Mouse (Mus musculus) kidney, embryonic 16.5 days (tissue): ENCODE measurements around the gene Rnase2b. TPM values are rescaled to one million over a fixed set of nuclear protein-coding genes. Genes with fewer than 3 reads are reported as not detected.

Source experiments
- ATAC-seq: fragments of 200-750 bp; cut with Nextera tagmentation; 2 replicates; pipeline ENCODE4 v1.8.0; 2017; ENCODE audit warnings: moderate TSS enrichment; ENCODE audit not compliant: low FRiP score, low TSS enrichment
- H3K27ac ChIP-seq: fragments of 300-500 bp; sonication (generic); 2 replicates; pipeline ENCODE4 v1.5.1; 2014; ENCODE audit warnings: low read length
- H3K27me3 ChIP-seq: fragments of 300-500 bp; sonication (generic); 2 replicates; pipeline ENCODE4 v1.6.1; 2014; ENCODE audit warnings: low read length, control low read depth, mixed read lengths; ENCODE audit not compliant: insufficient read depth
- H3K36me3 ChIP-seq: fragments of 300-500 bp; sonication (generic); 2 replicates; pipeline ENCODE4 v1.6.1; 2014; ENCODE audit warnings: low read length, control low read depth, mixed read lengths; ENCODE audit not compliant: insufficient read depth
- H3K4me1 ChIP-seq: fragments of 300-500 bp; sonication (generic); 2 replicates; pipeline ENCODE4 v1.6.1; 2014; ENCODE audit warnings: low read length, control low read depth, mixed read lengths; ENCODE audit not compliant: insufficient read depth
- H3K4me2 ChIP-seq: fragments of 300-500 bp; sonication (generic); replicated peaks from 2 replicates; pipeline ENCODE4 v1.6.1; 2014; ENCODE audit warnings: low read depth, low read length
- H3K4me3 ChIP-seq: fragments of 300-500 bp; sonication (generic); 2 replicates; pipeline ENCODE4 v1.5.1; 2014; ENCODE audit warnings: mild to moderate bottlenecking, low read length
- H3K9ac ChIP-seq: fragments of 300-500 bp; sonication (generic); replicated peaks from 2 replicates; pipeline ENCODE4 v1.6.1; 2014; ENCODE audit warnings: low read length
- H3K9me3 ChIP-seq: fragments of 300-500 bp; sonication (generic); 2 replicates; pipeline ENCODE4 v1.6.1; 2016; ENCODE audit warnings: low read length, control low read depth
- WGBS: fragments of 180-500 bp; shearing (Covaris S2); extraction: QIAGEN DNeasy Blood & Tissue Kit; methylation state at CpG from one replicate; pipeline ENCODE4 v1.1.7; 2014; 5-methylcytosine and 5-hydroxymethylcytosine counted together
- polyA plus RNA-seq: library from polyadenylated mRNA; unstranded; fragments of >200 nt; fragmentation: Nextera tagmentation; extraction: Ambion mirVana; gene quantifications from 2 replicates; pipeline ENCODE4 v1.2.1, GENCODE M21; 2015

The Rnase2b gene
- polyA plus RNA-seq, 1 experiment from 2014 or later = not detected

- WGBS = 93% methylated on average over 4 of the region's 4 CpGs
- no peak for ATAC-seq
Measured at GRCm38 (mm10) chr14:51132372-51132771, 29.7 kb upstream of the Rnase2b start.

GRCm38 (mm10) chr14:51140342-51140741 lies 21.7 kb upstream of the Rnase2b start:
- H3K4me1 ChIP-seq = no peaks in the 10 kb centered on the region
- H3K9ac ChIP-seq = no peak overlapping the region
- H3K9me3 ChIP-seq = no peaks in the 10 kb centered on the region
- H3K27ac ChIP-seq = no peak overlapping the region
- no peak overlapping the region for H3K4me2 ChIP-seq
- H3K4me3 ChIP-seq = no peak overlapping the region
- WGBS = 76% methylated on average over 2 of the region's 2 CpGs
- no peaks in the 10 kb centered on the region for H3K27me3 ChIP-seq
- H3K36me3 ChIP-seq = no peaks in the 10 kb centered on the region
- ATAC-seq = no peak

More at GRCm38 (mm10) chr14:51132372-51132771, 29.7 kb upstream of the Rnase2b start:
- no peak overlapping the region for H3K9ac ChIP-seq
- no peaks in the 10 kb centered on the region for H3K9me3 ChIP-seq
- H3K4me2 ChIP-seq = no peak overlapping the region
- no peaks in the 10 kb centered on the region for H3K36me3 ChIP-seq
- no peaks in the 10 kb centered on the region for H3K4me1 ChIP-seq
- H3K4me3 ChIP-seq = no peak overlapping the region
- no peaks in the 10 kb centered on the region for H3K27me3 ChIP-seq
- no peak overlapping the region for H3K27ac ChIP-seq

DNA sequence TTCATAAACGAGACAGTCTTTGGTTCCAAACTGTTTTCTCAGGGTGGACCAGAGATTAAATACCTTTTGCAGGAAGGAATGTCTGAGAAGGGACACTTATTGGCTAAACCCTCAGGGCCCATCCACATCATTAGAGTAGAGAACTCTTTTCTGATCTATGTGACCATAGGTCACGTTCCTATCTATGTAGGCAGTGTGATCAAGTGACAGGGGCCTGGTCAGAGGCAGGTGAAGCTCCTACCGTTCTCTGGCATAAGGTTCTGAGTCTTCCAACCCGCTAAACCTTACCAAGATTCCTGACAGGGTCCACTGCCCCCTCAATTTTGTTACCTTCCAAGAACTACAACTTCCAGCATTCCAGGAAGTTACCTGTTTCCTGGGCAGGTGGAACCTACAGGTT lies 19.9 kb upstream of the Rnase2b start:
- Histone ChIP-seq H3K36me3 (no peaks in the 10 kb centered on the region), H3K27ac (no peak overlapping the region), H3K9me3 (no peaks in the 10 kb centered on the region), H3K4me3 (no peak overlapping the region), H3K4me2 (no peak overlapping the region), H3K27me3 (no peaks in the 10 kb centered on the region), H3K4me1 (no peaks in the 10 kb centered on the region), H3K9ac (no peak overlapping the region)
- WGBS = 88% methylated on average over 4 of the region's 4 CpGs
- no peak for ATAC-seq

GRCm38 (mm10) chr14:51142568-51142967 lies 19.5 kb upstream of the Rnase2b start:
- H3K27me3 ChIP-seq = no peaks in the 10 kb centered on the region
- H3K36me3 ChIP-seq = no peaks in the 10 kb centered on the region
- H3K4me1 ChIP-seq = no peaks in the 10 kb centered on the region
- H3K4me2 ChIP-seq = no peak overlapping the region
- H3K27ac ChIP-seq = no peak overlapping the region
- no peak for ATAC-seq
- 84% methylated on average over 3 of the region's 3 CpGs for WGBS
- H3K9me3 ChIP-seq = no peaks in the 10 kb centered on the region
- H3K9ac ChIP-seq = no peak overlapping the region
- no peak overlapping the region for H3K4me3 ChIP-seq

DNA sequence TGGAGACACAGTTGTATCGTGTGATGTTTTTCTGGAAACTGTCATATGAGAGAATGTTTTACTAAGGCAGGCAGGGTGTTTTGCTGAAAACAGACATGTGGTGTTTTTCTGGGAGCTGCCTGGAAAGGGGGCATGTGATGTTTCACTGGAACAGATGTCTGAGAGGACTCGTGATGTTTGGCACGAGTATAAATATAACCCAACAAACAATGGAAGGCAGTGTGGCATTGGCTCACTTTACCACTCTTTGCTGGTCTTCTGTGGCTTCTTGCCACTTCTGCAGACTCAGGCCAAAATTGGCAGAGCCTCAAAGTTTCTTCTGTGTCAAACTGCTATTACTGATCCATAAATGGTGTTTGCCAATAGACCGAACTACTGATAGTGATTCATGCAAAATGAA lies 18.8 kb upstream of the Rnase2b start:
- 73% methylated on average over 4 of the region's 4 CpGs for WGBS
- H3K36me3 ChIP-seq = no peaks in the 10 kb centered on the region
- no peak for ATAC-seq

DNA sequence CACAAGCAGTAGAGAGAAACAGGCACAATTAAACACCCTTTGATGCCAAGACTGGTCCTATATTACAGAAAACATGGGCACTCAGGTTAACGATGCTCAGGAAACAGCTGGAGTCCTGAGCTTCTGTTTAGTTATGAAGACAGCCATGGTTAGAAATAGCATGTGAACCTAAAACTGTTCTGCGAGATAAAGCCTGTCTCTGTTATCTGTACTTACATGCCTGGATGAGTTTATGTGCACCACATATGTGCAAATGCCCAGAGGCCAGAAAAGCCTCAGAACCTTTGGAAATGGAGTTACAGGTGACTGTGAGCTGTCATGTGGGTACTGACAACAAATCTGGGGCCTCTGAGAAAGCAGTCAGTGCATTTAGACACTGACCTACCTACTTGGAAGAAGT lies 18.1 kb upstream of the Rnase2b start:
- H3K27ac ChIP-seq = no peak overlapping the region
- no peak for ATAC-seq
- H3K4me2 ChIP-seq = no peak overlapping the region
- H3K9me3 ChIP-seq = no peaks in the 10 kb centered on the region
- no peaks in the 10 kb centered on the region for H3K4me1 ChIP-seq
- H3K4me3 ChIP-seq = no peak overlapping the region
- no peaks in the 10 kb centered on the region for H3K36me3 ChIP-seq
- no peaks in the 10 kb centered on the region for H3K27me3 ChIP-seq
- 58% methylated on average over 2 of the region's 2 CpGs for WGBS
- H3K9ac ChIP-seq = no peak overlapping the region

More for the DNA sequence above, 18.8 kb upstream of the Rnase2b start:
- H3K9me3 ChIP-seq = no peaks in the 10 kb centered on the region
- H3K4me2 ChIP-seq = no peak overlapping the region
- H3K9ac ChIP-seq = no peak overlapping the region
- no peak overlapping the region for H3K27ac ChIP-seq
- H3K4me3 ChIP-seq = no peak overlapping the region
- no peaks in the 10 kb centered on the region for H3K4me1 ChIP-seq
- no peaks in the 10 kb centered on the region for H3K27me3 ChIP-seq

GRCm38 (mm10) chr14:51144451-51144850 lies 17.6 kb upstream of the Rnase2b start:
- no peaks in the 10 kb centered on the region for H3K36me3 ChIP-seq
- no peak overlapping the region for H3K4me2 ChIP-seq
- H3K9me3 ChIP-seq = no peaks in the 10 kb centered on the region
- H3K4me1 ChIP-seq = no peaks in the 10 kb centered on the region
- H3K27me3 ChIP-seq = no peaks in the 10 kb centered on the region
- no peak overlapping the region for H3K9ac ChIP-seq
- no peak for ATAC-seq
- no peak overlapping the region for H3K4me3 ChIP-seq
- 92% methylated on average over 4 of the region's 4 CpGs for WGBS
- H3K27ac ChIP-seq = no peak overlapping the region

DNA sequence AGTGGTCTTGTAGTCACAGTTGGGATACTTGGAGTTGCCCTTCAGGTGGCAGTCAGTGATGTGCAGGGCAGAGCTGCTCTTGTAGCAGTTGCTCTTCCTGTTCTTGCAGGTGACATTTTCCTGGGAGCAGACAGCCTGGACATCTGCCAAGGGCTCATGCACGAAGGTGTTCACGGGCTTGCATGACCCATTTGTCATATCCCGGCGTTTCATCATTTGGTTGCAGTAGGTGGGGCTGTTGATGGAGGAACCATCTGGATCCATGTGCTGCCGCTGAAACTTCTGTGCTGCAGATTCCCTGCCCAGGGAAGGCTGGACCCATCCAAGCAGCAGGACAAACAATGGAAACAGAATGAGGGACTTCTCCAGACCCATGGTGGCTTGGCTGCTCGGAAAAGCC lies 16.5 kb upstream of the Rnase2b start:
- no peaks in the 10 kb centered on the region for H3K4me1 ChIP-seq
- H3K4me3 ChIP-seq = no peak overlapping the region
- no peak overlapping the region for H3K9ac ChIP-seq
- WGBS = 80% methylated on average over 6 of the region's 6 CpGs
- no peaks in the 10 kb centered on the region for H3K9me3 ChIP-seq
- H3K27me3 ChIP-seq = no peaks in the 10 kb centered on the region
- no peak overlapping the region for H3K27ac ChIP-seq
- no peak overlapping the region for H3K4me2 ChIP-seq
- H3K36me3 ChIP-seq = no peaks in the 10 kb centered on the region
- no peak for ATAC-seq

GRCm38 (mm10) chr14:51146685-51147084 lies 15.4 kb upstream of the Rnase2b start, which contains the start of gene Rnase1:
Rnase1 (minus strand) TSS chr14:51146785.
- H3K4me2 ChIP-seq = no peak within 1 kb of the TSS
- no peak within 1 kb of the TSS for H3K27ac ChIP-seq
- 80% methylated on average over 2 of the region's 2 CpGs for WGBS
- H3K27me3 ChIP-seq = no peaks in the 10 kb centered on the region
- H3K4me1 ChIP-seq = no peaks in the 10 kb centered on the region
- no peaks in the 10 kb centered on the region for H3K9me3 ChIP-seq
- H3K4me3 ChIP-seq = no peak within 1 kb of the TSS
- no peaks in the 10 kb centered on the region for H3K36me3 ChIP-seq
- ATAC-seq = no peak
- H3K9ac ChIP-seq = no peak within 1 kb of the TSS

- WGBS = 66% methylated on average over 3 of the region's 3 CpGs
- ATAC-seq = no peak
- H3K27me3 ChIP-seq = no peaks in the 10 kb centered on the region
- H3K9ac ChIP-seq = no peak overlapping the region
- H3K27ac ChIP-seq = no peak overlapping the region
- H3K4me3 ChIP-seq = no peak overlapping the region
- no peaks in the 10 kb centered on the region for H3K9me3 ChIP-seq
- H3K4me1 ChIP-seq = no peaks in the 10 kb centered on the region
- no peak overlapping the region for H3K4me2 ChIP-seq
- H3K36me3 ChIP-seq = no peaks in the 10 kb centered on the region
Measured at GRCm38 (mm10) chr14:51148006-51148405, 14.1 kb upstream of the Rnase2b start.
